Mouse (Mus musculus) lung, embryonic 14.5 days (tissue): ENCODE measurements around the gene A730061H03Rik. TPM values are rescaled to one million over a fixed set of nuclear protein-coding genes. Genes with fewer than 3 reads are reported as not detected.

Experiments
- ATAC-seq: fragments of 200-750 bp; cut with Nextera tagmentation; 2 replicates; pipeline ENCODE4 v1.8.0; 2017; ENCODE audit warnings: mild to moderate bottlenecking, moderate TSS enrichment, moderate library complexity; ENCODE audit not compliant: insufficient read depth
- DNase-seq: peaks from one replicate; pipeline ENCODE4 v3.0.0-alpha.2; 2015
- H3K27ac ChIP-seq: fragments of 300-500 bp; sonication (generic); 2 replicates; pipeline ENCODE4 v1.5.1; 2014; ENCODE audit warnings: low read depth, mild to moderate bottlenecking, moderate library complexity
- H3K27me3 ChIP-seq: fragments of 300-500 bp; sonication (generic); 2 replicates; pipeline ENCODE4 v1.6.1; 2014; ENCODE audit warnings: low read length, control low read depth; ENCODE audit not compliant: insufficient read depth
- H3K36me3 ChIP-seq: fragments of 300-500 bp; sonication (generic); 2 replicates; pipeline ENCODE4 v1.6.1; 2014; ENCODE audit warnings: control low read depth; ENCODE audit not compliant: insufficient read depth
- H3K4me1 ChIP-seq: fragments of 300-500 bp; sonication (generic); 2 replicates; pipeline ENCODE4 v1.6.1; 2014; ENCODE audit warnings: antibody characterized with exemption, control low read depth; ENCODE audit not compliant: insufficient read depth
- H3K4me2 ChIP-seq: fragments of 300-500 bp; sonication (generic); 2 replicates; pipeline ENCODE4 v1.6.1; 2014; ENCODE audit warnings: mild to moderate bottlenecking
- H3K4me3 ChIP-seq: fragments of 300-500 bp; sonication (generic); 2 replicates; pipeline ENCODE4 v1.5.1; 2014; ENCODE audit warnings: low read depth, low read length
- H3K9ac ChIP-seq: fragments of 300-500 bp; sonication (generic); 2 replicates; pipeline ENCODE4 v1.6.1; 2014
- H3K9me3 ChIP-seq: fragments of 300-500 bp; sonication (generic); 2 replicates; pipeline ENCODE4 v1.6.1; 2016; ENCODE audit warnings: low read depth, low read length, control low read depth
- CTCF ChIP-seq: IDR thresholded peaks from 2 replicates; pipeline ENCODE4 v1.5.1; 2016; ENCODE audit warnings: antibody characterized with exemption, low read depth
- WGBS: fragments of 180-500 bp; shearing (Covaris S2); extraction: QIAGEN DNeasy Blood & Tissue Kit; methylation state at CpG from one replicate; pipeline ENCODE4 v1.1.7; 2014; 5-methylcytosine and 5-hydroxymethylcytosine counted together
- polyA plus RNA-seq: library from polyadenylated mRNA; unstranded; fragments of >200 nt; fragmentation: Nextera tagmentation; extraction: Ambion mirVana; gene quantifications from 2 replicates; pipeline ENCODE4 v1.2.1, GENCODE M21; 2014

Gene A730061H03Rik
- polyA plus RNA-seq, 1 experiment from 2014 or later: 1.2 TPM

- no peak for ATAC-seq
- TF ChIP-seq CTCF: peak; percentile 40; the same call in 1 of the 2 replicates
Measured at GRCm38 (mm10) chr14:55527940-55528339, 32.3 kb downstream of the A730061H03Rik start.

GRCm38 (mm10) chr14:55526674-55527073 lies 33.5 kb downstream of the A730061H03Rik start:
- no peaks in the 10 kb centered on the region for H3K36me3 ChIP-seq
- TF ChIP-seq CTCF: no peak
- ATAC-seq (no peak), DNase-seq (no peak)
- H3K9ac ChIP-seq: no peak overlapping the region
- H3K27me3 ChIP-seq: peaks cover 7% of the 10 kb centered on the region
- no peak overlapping the region for H3K27ac ChIP-seq
- H3K4me1 ChIP-seq: no peaks in the 10 kb centered on the region
- H3K9me3 ChIP-seq: no peaks in the 10 kb centered on the region
- H3K4me2 ChIP-seq: no peak overlapping the region
- no peak overlapping the region for H3K4me3 ChIP-seq
- WGBS: 66% methylated on average over 2 of the region's 2 CpGs

More at GRCm38 (mm10) chr14:55527940-55528339, 32.3 kb downstream of the A730061H03Rik start:
- H3K4me3 ChIP-seq: no peak overlapping the region
- DNase-seq: peak; percentile 72
- 23% methylated on average over 3 of the region's 3 CpGs for WGBS
- H3K36me3 ChIP-seq: no peaks in the 10 kb centered on the region
- H3K9me3 ChIP-seq: no peaks in the 10 kb centered on the region
- no peak overlapping the region for H3K27ac ChIP-seq
- H3K4me2 ChIP-seq: no peak overlapping the region
- H3K4me1 ChIP-seq: no peaks in the 10 kb centered on the region
- no peaks in the 10 kb centered on the region; the same call in 1 of the 2 replicates for H3K27me3 ChIP-seq
- no peak overlapping the region for H3K9ac ChIP-seq

- ATAC-seq (no peak), DNase-seq (no peak)
- TF ChIP-seq CTCF: no peak
- Histone ChIP-seq H3K4me3 (no peak within 1 kb of the TSS), H3K27ac (no peak within 1 kb of the TSS), H3K4me1 (no peaks in the 10 kb centered on the region), H3K9ac (no peak within 1 kb of the TSS), H3K36me3 (no peaks in the 10 kb centered on the region), H3K9me3 (no peaks in the 10 kb centered on the region), H3K27me3 (peaks cover 24% of the 10 kb centered on the region), H3K4me2 (no peak within 1 kb of the TSS)
- 7% methylated on average over 8 of the region's 8 CpGs for WGBS
Measured at GRCm38 (mm10) chr14:55524785-55525184, 35.4 kb downstream of the A730061H03Rik start, which contains the start of gene Nrl. TSS of gene Nrl (minus strand) at chr14:55524981.

- Histone ChIP-seq H3K36me3 (no peaks in the 10 kb centered on the region), H3K4me1 (no peaks in the 10 kb centered on the region), H3K4me2 (no peak overlapping the region), H3K27ac (no peak overlapping the region), H3K9ac (no peak overlapping the region), H3K27me3 (peaks cover 28% of the 10 kb centered on the region), H3K9me3 (no peaks in the 10 kb centered on the region), H3K4me3 (no peak overlapping the region)
- DNase-seq: no peak
- 41% methylated on average over 4 of the region's 4 CpGs for WGBS
- no peak for TF ChIP-seq CTCF
- no peak for ATAC-seq
Measured at GRCm38 (mm10) chr14:55524062-55524461, 36.1 kb downstream of the A730061H03Rik start.

GRCm38 (mm10) chr14:55520451-55521361 lies 39.5 kb downstream of the A730061H03Rik start:
- peak overlapping the region; percentile 92 for H3K4me2 ChIP-seq
- H3K9ac ChIP-seq: peak overlapping the region; percentile 38
- ATAC-seq (peak; percentile 61; the same call in 1 of the 2 replicates), DNase-seq (peak; percentile 62)
- no peak overlapping the region for H3K27ac ChIP-seq
- peak overlapping the region; percentile 45 for H3K4me3 ChIP-seq
- TF ChIP-seq CTCF: 0 out of 2 replicates have a peak, but pooled peaks have one; percentile 24
- no peaks in the 10 kb centered on the region for H3K36me3 ChIP-seq
- no peaks in the 10 kb centered on the region for H3K9me3 ChIP-seq
- no peaks in the 10 kb centered on the region for H3K4me1 ChIP-seq
- peaks cover 28% of the 10 kb centered on the region for H3K27me3 ChIP-seq
- WGBS: under 1% methylated on average over 61 of the region's 61 CpGs

- WGBS: 66% methylated on average over 4 of the region's 4 CpGs
- DNase-seq: no peak
- H3K27me3 ChIP-seq: peaks cover 28% of the 10 kb centered on the region
Measured at GRCm38 (mm10) chr14:55519604-55520003, 40.6 kb downstream of the A730061H03Rik start.

GRCm38 (mm10) chr14:55518897-55519296 lies 41.3 kb downstream of the A730061H03Rik start:
- ATAC-seq: peak; percentile 64
- peaks cover 28% of the 10 kb centered on the region for H3K27me3 ChIP-seq
- peak; percentile 54 for DNase-seq
- no peak overlapping the region for H3K4me3 ChIP-seq
- 39% methylated on average over 2 of the region's 2 CpGs for WGBS
- no peaks in the 10 kb centered on the region for H3K9me3 ChIP-seq
- H3K4me2 ChIP-seq: no peak overlapping the region
- H3K4me1 ChIP-seq: no peaks in the 10 kb centered on the region
- H3K27ac ChIP-seq: no peak overlapping the region
- H3K9ac ChIP-seq: no peak overlapping the region
- H3K36me3 ChIP-seq: no peaks in the 10 kb centered on the region
- no peak for TF ChIP-seq CTCF

More at GRCm38 (mm10) chr14:55519604-55520003, 40.6 kb downstream of the A730061H03Rik start:
- Histone ChIP-seq H3K4me2 (no peak overlapping the region), H3K36me3 (no peaks in the 10 kb centered on the region), H3K9me3 (no peaks in the 10 kb centered on the region), H3K27ac (no peak overlapping the region), H3K4me3 (no peak overlapping the region), H3K4me1 (no peaks in the 10 kb centered on the region), H3K9ac (no peak overlapping the region)
- ATAC-seq: no peak
- TF ChIP-seq CTCF: no peak
